Mouse (Mus musculus) left cerebral cortex, postnatal 25 days (tissue): ENCODE measurements around the gene Xylt2. TPM values are rescaled to one million over a fixed set of nuclear protein-coding genes. Genes with fewer than 3 reads are reported as not detected.
"Not testable (repeated sequence)": the region's sequence is repeated elsewhere in the genome, so short reads cannot be mapped to it uniquely, and the experiment has no call there.

Experiments used
- DNase-seq, 2 experiments: peaks; one replicate each; pipeline ENCODE4 v3.0.0; 2022; ENCODE audit warnings: low spot score in 2 of 2, mixed read lengths in 1 of 2
- intact Hi-C: fragments of 180-260 bp; cut with DNase I; formaldehyde crosslinking; loops from one replicate; pipeline ENCODE4 v1.15.1; 2025
- total RNA-seq, 2 experiments: library from RNA; stranded (reverse); gene quantifications; 2 replicates each; pipeline ENCODE4 v1.2.3; 2021

Gene Xylt2
- total RNA-seq, result 10 to 100 TPM; 21.8 to 23.7 TPM

DNA sequence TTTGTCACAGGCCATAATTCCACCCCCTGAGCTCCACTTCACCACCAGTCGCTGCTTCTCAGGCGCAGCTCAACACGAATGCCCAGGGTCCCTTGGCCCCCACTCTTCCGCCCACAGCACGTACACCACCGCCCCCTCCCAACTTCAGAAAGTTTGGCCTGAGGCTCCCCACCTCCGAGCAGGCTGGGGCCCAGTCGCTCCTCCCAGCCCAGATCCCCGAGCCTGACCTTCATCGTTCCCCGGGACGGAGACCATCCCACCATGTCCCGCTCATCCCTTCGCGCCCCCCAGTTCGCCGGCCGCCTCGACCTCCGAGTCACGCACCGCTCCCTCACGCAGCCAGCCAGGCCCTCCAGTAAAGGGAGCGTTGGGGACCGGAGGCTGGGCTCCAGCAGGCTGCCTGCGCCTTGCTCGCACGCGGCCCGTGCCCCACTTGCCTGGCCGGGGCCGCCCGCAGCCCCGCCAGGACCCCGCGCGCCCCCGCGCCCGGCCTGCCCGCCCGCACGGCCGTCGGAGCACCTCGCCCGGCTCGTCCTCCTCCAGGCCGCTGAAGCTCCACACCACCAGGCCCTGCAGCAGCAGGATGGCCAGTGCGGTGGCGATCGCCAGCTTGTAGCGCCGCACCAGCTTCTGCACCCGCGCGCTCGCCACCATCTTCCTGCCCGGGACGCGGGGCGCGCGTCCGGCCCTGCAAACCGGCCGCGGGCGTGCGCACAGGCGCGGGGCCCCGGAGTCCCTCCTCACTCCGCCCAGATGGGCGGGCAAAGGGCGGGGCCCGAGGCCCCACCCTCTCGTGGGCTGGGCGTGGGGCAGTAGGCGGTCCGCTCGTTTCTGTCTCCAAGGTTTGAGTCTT is at the start of gene Xylt2:
Gene Xylt2, minus strand, starts transcription at position 762 of the 853 bp plus-strand sequence.
- DNase-seq, result peak; percentile 89 to 91
- intact Hi-C loops, result no loop called here

DNA sequence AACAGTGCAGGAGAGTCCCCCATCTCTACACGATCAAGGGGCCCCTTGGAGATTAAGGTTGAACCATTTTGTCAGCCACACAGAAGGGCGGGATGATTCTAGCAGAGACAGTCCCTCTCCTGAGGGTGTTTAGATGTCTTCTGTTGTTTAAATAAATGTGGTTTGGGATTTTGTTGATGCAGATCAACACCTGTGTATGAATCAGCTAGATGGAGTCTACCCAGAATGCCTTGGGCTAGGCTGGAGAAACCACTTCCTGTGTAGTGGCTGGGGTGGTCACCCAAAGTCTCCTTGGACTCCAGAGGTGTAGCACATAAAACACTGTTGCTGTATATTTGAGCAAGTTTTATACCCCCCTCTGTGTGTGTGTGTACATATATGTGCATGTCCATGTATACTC is 41.9 kb upstream of the Xylt2 start:
- intact Hi-C loops, result no loop called here

DNA sequence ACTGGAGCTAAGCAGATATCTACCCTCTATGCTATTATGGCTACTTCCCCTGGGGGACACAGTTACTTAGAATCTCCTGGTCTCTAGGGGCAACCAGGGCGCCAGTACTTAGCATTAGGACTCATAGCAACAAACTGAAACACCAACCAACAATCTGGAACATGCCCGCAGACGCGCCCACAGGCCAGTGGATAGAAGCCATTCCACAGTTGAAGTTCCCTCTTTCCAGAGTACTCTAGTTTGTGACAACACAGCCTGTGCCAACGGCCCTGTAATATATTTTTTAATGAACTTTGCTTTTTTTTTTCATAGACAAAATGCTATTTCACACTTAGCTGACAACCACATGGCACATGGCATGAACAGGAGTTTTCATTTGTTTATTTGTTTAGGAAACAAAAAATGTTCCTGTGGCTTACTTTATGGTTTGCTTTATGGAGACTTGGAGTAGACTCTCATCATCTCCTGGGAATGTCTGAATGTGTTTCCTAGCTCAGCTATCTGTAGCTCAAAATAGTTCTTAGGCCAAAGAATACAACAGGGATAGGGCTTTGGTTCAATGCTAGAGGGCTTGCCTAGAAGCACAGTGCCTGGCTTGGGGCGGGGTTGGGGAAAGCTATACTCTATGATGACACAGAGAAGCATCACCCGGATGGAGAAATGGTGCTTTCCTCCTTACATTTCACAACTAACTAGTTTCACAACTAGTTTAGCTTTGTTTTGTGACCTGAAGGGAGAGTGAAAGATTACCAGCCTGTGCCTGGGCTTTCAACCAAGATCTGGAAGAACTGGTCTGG is 41.0 kb upstream of the Xylt2 start:
- intact Hi-C loops, result no loop called here
- DNase-seq, result no peak

More for the DNA sequence above, 41.9 kb upstream of the Xylt2 start:
- DNase-seq, result no peak

DNA sequence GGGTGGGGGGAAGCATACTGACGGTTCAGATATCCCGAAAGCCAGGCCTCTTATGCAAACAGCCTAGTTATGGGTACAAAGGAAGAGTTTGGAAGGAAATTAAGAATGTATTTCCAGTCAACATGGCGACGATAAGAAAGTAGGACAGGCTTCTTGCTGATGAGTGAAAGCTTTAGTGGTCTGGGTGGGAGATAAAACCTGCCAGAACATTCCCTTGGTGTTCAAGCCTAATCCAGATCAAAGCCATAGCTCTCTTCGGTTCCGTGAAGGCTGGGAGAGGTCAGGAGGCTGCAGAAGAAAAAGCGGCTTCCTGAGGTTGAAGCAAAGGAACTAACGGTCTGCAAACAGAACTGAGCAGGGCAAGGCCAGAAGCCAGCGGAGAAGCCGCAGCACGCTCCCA is 39.9 kb upstream of the Xylt2 start:
- intact Hi-C loops, result no loop called here
- no peak for DNase-seq

DNA sequence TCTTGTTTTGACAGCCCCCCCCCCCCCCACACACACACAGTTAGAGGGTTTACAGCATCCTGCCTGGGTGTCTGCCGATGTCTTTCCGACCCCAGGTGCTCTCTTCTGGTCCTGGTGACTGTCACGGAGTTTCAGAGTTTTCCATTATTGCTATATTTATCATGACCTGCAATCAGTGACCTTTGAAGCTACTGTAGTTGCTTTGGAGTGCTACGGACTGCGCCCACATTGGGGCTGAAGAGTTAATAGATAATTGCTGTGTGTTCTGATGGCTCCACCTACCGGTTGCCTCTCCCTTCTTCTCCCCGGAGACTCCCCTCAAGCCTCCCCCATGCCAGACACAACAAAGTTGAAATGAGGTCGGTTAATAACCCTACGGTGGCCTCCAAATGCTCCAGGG is 39.4 kb upstream of the Xylt2 start:
- no peak for DNase-seq
- intact Hi-C loops, result no loop called here

DNA sequence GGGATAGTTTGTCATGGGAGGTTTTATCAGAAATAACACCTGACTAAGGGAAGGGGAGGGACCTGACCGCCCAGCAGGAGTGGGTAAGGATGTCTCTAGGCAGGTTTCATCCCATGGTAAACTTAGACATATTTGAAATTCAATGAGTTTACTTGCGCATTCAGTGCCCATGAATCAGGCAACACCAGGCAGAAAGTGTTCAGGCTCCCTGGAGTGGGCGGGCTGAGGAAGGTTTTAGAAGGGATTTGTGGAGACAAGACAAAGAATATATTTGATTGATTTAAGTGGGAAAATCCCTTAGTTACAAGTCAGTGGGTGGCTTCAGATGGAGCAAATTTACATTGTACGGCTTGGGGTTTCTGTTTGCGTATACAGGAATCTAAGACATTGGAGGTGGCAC is 38.3 kb upstream of the Xylt2 start:
- peak in 1 of 2 experiments; percentile 82 for DNase-seq
- intact Hi-C loops, result no loop called here

DNA sequence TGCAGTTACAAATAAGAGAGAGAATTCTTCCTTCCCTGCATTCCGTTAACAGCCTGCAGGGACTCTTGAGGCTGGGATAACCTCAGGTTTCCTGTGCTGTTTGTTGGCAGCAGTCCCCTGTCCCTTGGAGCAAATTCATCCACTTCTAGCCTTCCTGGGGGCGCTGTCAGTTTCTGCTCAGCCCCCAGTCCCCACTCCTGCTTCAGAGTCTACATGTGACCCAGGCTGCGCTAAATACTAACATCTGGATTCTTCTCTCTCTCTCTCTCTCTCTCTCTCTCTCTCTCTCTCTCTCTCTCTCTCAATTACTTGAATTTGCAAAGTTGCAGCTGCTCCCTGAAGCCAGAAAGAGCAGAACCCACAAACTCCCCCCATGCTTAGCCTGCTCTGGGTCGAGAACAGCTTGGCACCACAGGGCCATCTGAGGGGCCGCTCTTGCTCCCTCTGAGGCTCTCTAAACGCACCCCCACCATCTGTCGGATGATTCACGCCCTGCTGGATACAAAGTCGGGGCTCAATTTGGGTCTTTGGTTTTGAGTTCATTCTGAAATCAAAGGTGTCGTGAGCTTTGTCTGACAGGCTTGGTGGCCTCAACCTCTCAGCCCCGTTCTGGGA is 36.0 kb upstream of the Xylt2 start:
- DNase-seq, result no peak
- intact Hi-C loops, result no loop called here

DNA sequence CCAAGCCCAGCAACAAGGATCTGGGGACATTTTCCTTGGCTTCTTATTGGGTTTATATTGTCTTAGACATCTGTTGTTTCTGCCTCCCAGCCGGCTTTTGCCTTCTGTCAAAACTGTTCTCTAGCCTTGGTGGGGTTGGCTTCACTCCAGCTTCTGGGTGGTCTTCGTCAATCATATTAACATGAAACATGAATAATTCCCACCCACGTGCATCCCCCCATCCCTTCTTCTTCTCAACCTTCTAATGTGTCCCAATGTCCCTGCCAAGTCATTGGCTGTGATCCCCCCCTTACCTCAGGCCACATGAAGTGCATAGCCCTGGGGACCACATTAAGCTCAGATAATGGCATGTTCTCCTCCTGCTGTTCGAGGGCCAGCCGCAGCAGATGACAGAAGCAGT is 27.2 kb upstream of the Xylt2 start, which contains the start of gene Gm11541:
Gene Gm11541, minus strand, starts transcription at position 28 of the 400 bp plus-strand sequence.
- intact Hi-C loops, result no loop called here
- DNase-seq, result no peak

DNA sequence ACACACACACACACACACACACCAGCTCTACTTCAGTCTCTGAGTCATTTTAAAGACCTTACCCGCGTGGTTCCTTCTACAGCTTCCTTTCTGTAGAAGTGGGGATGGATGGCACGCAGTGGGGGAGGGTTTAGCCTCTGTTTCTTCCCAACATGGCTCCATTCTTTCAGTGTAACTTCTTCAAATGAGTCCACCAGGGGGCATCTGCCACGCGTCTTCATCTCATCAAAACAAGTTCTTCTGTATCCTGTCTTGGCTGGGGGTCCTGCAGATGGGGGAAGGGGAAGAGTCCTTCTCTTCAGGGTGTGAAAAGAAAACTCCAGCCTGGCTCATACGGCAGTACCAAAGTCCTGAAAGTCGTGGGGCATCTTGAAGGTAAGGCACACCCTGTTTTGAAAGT is 26.7 kb upstream of the Xylt2 start:
- DNase-seq, result no peak

DNA sequence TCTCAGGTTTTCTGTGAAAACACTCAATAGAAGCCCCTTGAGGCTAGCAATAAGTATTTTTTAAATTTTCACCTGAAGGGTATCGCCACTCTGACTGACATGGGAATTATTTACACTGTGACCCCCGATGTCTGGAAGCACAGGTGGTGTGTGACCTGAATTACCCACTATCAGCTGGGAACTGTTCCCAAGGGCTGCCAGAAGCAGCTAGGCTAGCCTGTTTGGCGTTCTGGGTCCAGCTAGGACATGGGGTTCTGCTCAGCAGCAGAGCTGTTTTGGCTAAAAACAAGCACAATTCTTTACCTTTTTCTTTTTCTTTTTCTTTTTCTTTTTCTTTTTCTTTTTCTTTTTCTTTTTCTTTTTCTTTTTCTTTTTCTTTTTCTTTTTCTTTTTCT is 24.9 kb upstream of the Xylt2 start:
- intact Hi-C loops, result no loop called here

More for the DNA sequence above, 26.7 kb upstream of the Xylt2 start:
- intact Hi-C loops, result no loop called here

DNA sequence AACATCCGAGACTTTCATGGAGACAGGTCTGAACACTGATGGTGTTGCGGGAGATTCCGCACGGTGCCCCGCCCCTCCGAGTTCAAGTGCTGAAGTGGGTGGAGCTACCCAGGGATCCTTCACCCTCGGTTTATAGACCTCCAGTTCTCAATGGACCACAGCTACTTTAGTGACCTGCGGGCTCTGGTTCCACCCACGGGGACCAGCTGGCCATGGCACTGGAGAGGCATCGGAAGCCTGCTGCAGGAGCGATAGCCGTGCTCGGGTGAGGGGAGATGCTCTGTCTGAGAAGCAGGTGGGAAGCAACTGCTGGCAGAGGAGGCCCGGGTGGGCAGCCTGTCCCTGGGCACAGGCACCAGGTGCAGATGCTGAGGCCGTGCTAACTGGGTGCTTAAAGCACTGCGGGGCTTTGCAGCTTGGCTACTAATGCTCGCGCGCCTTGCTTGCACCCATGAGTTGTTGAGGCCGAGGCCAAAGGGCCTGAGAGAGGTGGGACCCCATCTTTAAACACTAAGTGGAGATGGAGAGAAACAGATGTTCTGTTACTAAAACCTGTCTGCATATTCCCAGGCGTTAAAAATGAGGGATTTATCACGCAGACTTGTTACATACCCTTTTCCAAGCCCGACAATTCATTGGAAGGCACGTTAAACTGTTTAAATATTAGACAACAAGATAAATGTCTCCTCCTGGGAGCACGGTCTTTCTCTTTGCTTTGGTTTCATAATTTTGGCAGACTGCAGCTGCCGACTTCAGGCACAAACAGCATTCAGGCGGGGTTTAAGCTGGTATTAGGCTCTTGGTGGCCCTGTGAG is 24.3 kb upstream of the Xylt2 start:
- intact Hi-C loops, result no loop called here
- DNase-seq, result no peak

More for the DNA sequence above, 24.9 kb upstream of the Xylt2 start:
- no peak for DNase-seq

DNA sequence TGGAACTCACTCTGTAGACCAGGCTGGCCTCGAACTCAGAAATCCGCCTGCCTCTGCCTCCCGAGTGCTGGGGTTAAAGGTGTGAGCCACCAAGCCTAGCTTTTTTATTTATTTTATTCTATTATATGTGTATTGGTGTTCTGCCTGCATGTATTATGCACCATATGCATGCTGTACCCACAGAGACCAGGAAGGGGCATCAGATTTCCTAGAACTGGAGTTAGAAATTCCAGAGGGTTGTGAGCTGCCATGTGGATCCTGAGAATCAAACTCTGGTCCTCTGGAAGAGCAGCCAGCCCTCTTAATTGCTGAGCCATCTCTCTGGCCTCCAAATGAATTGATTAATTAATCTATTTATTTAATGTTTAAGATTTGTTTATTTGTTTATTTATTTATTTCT is 22.1 kb upstream of the Xylt2 start:
- intact Hi-C loops, result no loop called here

DNA sequence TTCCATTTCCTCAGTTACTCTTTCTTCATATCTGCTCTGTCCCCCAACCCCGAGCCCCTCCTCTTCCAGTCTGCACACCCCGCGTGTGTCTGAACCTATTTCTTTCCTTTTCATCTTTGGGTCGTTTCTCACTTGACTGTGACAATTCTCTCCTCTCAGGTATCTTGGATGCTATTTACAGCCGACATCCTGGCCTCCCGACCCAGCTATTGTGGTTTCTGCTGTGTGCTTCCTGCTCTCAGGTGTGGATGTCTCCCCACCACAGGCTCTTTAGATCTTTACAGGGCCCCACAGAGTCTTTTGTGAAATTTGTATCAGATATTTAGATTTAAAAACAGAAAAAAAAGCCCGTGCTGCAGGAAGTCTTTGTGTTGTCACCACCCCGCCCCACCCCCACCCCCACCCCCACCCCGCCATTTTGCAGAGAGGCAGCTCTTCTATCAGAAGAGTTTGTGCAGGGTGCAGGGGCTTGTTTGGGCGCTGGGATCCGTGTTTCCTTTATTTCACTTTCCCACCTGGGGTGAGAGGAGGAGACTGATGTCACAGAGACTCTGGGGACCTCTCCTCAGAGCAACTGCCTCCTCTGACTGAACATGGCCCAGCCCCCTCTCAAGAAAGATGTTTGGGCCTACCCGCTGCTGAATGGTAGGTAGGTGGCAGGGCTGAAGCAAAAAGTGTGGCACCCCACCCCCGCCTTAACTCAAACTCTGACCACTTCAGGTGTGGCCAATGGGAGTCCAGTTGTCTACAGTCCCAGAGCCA is 20.6 kb upstream of the Xylt2 start:
- intact Hi-C loops, result no loop called here
- DNase-seq, result no peak

More for the DNA sequence above, 22.1 kb upstream of the Xylt2 start:
- DNase-seq, result no peak

DNA sequence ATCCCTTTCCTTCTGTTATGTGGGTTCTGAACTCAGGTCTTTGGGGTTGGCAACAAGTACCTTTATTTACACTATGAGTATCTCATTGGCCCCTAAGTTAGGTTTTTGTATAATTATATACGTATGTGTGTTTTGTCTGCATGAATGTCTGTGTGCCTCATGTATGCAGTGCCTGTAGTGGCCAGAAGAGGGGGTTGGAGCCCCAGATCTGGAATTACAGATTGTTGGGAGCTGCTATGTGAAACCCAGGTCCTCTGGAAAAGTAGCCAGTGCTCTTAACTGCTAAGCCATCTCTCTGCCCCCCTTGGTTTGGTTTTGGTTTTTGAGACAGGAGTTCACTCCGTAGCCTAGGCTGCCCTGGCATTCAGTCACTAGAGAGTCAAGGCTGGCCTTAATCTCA is 19.8 kb upstream of the Xylt2 start:
- intact Hi-C loops, result no loop called here
- no peak for DNase-seq

DNA sequence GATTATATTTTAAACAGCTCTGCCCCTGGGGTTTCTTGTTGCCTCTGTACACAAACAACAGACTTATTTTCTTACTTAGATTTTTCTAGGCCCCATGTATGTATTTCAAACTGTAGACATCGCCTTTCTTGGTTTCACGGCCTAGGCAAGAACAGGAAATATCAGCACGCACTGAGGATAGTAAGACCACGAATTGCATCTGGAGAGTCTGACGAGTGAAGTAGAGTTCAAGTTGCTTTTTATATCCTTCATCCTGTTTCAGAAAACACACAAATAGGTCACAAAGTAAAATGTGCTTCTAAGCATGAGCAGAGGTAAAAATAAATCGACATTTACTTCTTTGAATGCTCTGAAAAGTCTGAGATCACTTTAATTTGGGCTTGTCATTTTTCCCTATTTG is 18.2 kb upstream of the Xylt2 start:
- no peak for DNase-seq
- intact Hi-C loops, result no loop called here

DNA sequence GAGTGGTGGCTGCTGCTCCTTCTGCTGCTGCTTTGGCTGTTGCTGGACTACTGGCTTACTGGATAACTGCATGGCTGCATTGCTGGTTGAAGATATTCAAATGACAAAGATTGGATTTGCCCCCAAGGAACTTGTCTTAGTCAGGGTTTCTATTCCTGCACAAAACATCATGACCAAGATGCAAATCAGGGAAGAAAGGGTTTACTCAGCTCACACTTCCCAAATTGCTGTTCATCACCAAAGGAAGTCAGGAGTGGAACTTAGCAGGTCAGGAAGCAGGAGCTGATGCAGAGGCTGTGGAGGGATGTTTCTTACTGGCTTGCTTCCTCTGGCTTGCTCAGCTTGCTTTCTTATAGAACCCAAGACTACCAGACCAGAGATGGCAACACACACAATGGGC is 15.2 kb upstream of the Xylt2 start:
- DNase-seq, intact Hi-C loops: not testable (repeated sequence)

DNA sequence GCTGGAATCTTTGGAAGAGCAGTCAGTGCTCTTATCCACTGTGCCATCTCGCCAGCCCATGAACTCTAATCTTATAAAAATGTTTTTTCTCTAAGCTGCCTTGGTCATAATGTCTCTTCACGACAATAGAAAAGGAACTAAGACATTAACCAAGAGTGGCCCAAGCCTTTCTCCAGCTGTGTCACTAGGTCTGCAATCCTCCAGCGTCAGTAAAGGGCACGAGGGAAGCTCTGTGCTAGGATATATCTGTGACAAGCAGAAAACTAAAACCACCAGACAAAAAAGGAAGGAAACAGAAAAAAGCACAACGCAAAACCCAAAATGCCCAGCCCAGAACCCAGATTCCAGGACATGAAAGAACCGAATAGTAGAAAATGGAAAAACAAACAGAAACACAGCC is 9.9 kb upstream of the Xylt2 start:
- no peak for DNase-seq
- intact Hi-C loops, result no loop called here

DNA sequence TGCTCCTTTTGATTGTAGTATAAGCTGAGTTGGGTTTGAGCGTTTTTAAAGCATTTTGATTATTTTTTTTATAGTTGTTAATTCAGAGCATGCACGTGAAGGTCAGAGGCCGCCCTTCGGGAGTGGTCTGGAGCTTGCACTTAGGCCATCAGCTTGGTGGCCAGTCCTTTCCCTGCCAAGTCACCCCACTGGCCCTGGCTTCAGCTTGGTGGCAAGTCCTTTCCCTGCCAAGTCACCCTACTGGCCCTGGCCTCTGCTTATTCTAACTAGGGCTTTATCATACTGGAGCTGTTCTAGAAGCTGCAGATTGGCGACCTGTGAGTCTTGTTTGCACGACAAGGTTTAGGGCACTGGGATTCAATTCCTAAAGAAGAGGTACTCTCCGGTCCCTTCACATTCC is 5.1 kb upstream of the Xylt2 start:
- intact Hi-C loops, result no loop called here
- DNase-seq, result no peak

DNA sequence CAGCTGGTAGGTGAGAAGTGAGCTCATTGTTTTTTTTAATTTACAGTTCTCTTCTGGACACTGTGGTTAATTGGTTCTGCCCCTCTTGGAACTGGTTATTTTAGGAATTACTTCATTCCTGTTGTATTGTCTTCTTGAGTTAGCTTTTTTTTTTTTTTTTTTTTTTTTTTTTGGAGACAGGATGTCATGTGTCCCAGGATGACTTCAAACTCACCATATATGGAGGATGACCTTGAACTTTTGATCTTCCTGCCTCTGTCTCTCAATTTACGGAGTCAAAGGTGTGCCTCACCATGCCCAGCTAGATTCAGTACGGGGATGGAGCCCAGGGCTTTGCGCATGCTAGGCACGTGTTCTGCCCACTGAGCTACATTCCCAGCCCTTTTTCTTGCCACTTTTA is 4.3 kb upstream of the Xylt2 start:
- intact Hi-C loops, result no loop called here

More for the DNA sequence above, 4.3 kb upstream of the Xylt2 start:
- no peak for DNase-seq
